In genomic region chr5:137974724-137975123, GRCm38 (mm10) we compare ENCODE assay signal across 51 mouse cellular contexts. TPM values are rescaled to one million over a fixed set of nuclear protein-coding genes. Genes with fewer than 3 reads are reported as not detected.
"Had no signal": no experiment of that assay in that cellular context is flagged by ENCODE, and none has a peak within 500 bp of the region (broad histone marks: within the 10 kb centered on the region; RNA-seq: fewer than 3 reads in every experiment).

No protein-coding gene starts in this region.

- H3K4me3 ChIP-seq: heart, adult 2 months; heart, embryonic 10.5 days; heart, embryonic 12.5 days; heart, embryonic 13.5 days; heart, embryonic 15.5 days; hindbrain, embryonic 10.5 days; hindbrain, embryonic 12.5 days; hindbrain, embryonic 13.5 days; hindbrain, embryonic 15.5 days; intestine, embryonic 15.5 days; kidney, embryonic 15.5 days; layer of hippocampus, adult 2 months had no signal

- H3K4me2 ChIP-seq: heart, embryonic 11.5 days; heart, embryonic 12.5 days; heart, embryonic 13.5 days; heart, embryonic 15.5 days; hindbrain, embryonic 12.5 days; hindbrain, embryonic 13.5 days; hindbrain, embryonic 14.5 days; hindbrain, embryonic 15.5 days; intestine, embryonic 15.5 days; kidney, embryonic 15.5 days had no signal

- H3K27ac ChIP-seq: heart, adult 2 months; heart, embryonic 10.5 days; heart, embryonic 13.5 days; heart, embryonic 15.5 days; hindbrain, embryonic 10.5 days; hindbrain, embryonic 12.5 days; hindbrain, embryonic 13.5 days; hindbrain, embryonic 14.5 days; hindbrain, embryonic 15.5 days; hindbrain, postnatal 0 days; intestine, embryonic 15.5 days; kidney, embryonic 15.5 days; kidney, postnatal 0 days; layer of hippocampus, adult 2 months had no signal

- H3K9me3 ChIP-seq: heart, embryonic 10.5 days; heart, embryonic 12.5 days; heart, embryonic 13.5 days; heart, embryonic 15.5 days; hindbrain, embryonic 10.5 days; hindbrain, embryonic 12.5 days; hindbrain, embryonic 13.5 days; hindbrain, embryonic 15.5 days; intestine, embryonic 15.5 days; kidney, embryonic 15.5 days had no signal

- H3K27me3 ChIP-seq: heart, embryonic 15.5 days; hindbrain, embryonic 12.5 days; hindbrain, embryonic 13.5 days; hindbrain, embryonic 15.5 days; intestine, embryonic 15.5 days; kidney, embryonic 15.5 days had no signal

- ATAC-seq: hindbrain, embryonic 16.5 days; hindbrain, postnatal 0 days; inflammation-experienced regulatory T-cells, adult 6 months; intestine, embryonic 15.5 days; intestine, embryonic 16.5 days; intestine, postnatal 0 days had no signal

- DNase-seq: heart, adult 2 months; heart, postnatal 10 days; heart, postnatal 14 days; heart, postnatal 36 days; heart, postnatal 4 days; kidney, adult 11 months; kidney, adult 18-20 months; kidney, adult 2 months; kidney, adult 8-10 months; kidney, adult 9 months; kidney, postnatal 10 days; kidney, postnatal 14 days; kidney, postnatal 25 days; kidney, postnatal 36 days; kidney, postnatal 4 days; layer of hippocampus, adult 9-11 months had no signal

- H3K36me3 ChIP-seq: heart, embryonic 10.5 days; heart, embryonic 12.5 days; heart, embryonic 13.5 days; heart, embryonic 15.5 days; hindbrain, embryonic 10.5 days; hindbrain, embryonic 12.5 days; hindbrain, embryonic 13.5 days; hindbrain, embryonic 15.5 days; intestine, embryonic 15.5 days; kidney, embryonic 15.5 days had no signal

- H3K4me1 ChIP-seq: heart, embryonic 10.5 days; heart, embryonic 12.5 days; heart, embryonic 13.5 days; heart, embryonic 15.5 days; hindbrain, embryonic 10.5 days; hindbrain, embryonic 12.5 days; hindbrain, embryonic 13.5 days; hindbrain, embryonic 15.5 days; intestine, embryonic 15.5 days; kidney, embryonic 15.5 days had no signal

- H3K9ac ChIP-seq: heart, embryonic 12.5 days; heart, embryonic 13.5 days; heart, embryonic 15.5 days; hindbrain, embryonic 12.5 days; hindbrain, embryonic 13.5 days; hindbrain, embryonic 14.5 days; hindbrain, embryonic 15.5 days; intestine, embryonic 15.5 days; kidney, embryonic 15.5 days had no signal

RNA-seq across cellular contexts. Expression of gene Azgp1, which starts 6.6 kb away (rescaled TPM):
- total RNA-seq: heart, adult 2 months; heart, adult 8-10 months; heart, postnatal 10 days; heart, postnatal 14 days; heart, postnatal 25 days; heart, postnatal 36 days; heart, postnatal 4 days; hematopoietic stem cell, adult 5-6 weeks; hindbrain, postnatal 0 days; layer of hippocampus, adult 18-20 months; layer of hippocampus, adult 2 months; layer of hippocampus, adult 8-10 months; layer of hippocampus, postnatal 10 days; layer of hippocampus, postnatal 14 days; layer of hippocampus, postnatal 25 days had no signal
- polyA plus RNA-seq: heart, adult 2 months; heart, embryonic 10.5 days; heart, embryonic 11.5 days; heart, embryonic 12.5 days; heart, embryonic 13.5 days; heart, embryonic 14.5 days; heart, embryonic 16.5 days; hindbrain, embryonic 10.5 days; hindbrain, embryonic 11.5 days; hindbrain, embryonic 12.5 days; hindbrain, embryonic 13.5 days; hindbrain, embryonic 14.5 days; hindbrain, embryonic 15.5 days; hindbrain, embryonic 16.5 days; hindbrain, postnatal 0 days; inflammation-experienced regulatory T-cells, adult 6 months; intestine, embryonic 14.5 days; intestine, postnatal 0 days; kidney, embryonic 14.5 days; kidney, embryonic 15.5 days; kidney, embryonic 16.5 days had no signal

RNA-seq across cellular contexts. Expression of gene Gjc3, which starts 11.8 kb away (rescaled TPM):
- total RNA-seq: hematopoietic stem cell, adult 5-6 weeks had no signal
- polyA plus RNA-seq: heart, embryonic 10.5 days; heart, embryonic 11.5 days; heart, embryonic 15.5 days; inflammation-experienced regulatory T-cells, adult 6 months; kidney, embryonic 14.5 days; kidney, embryonic 15.5 days had no signal

RNA-seq across cellular contexts. Expression of gene Smok3a, which starts 46.3 kb away (rescaled TPM):
- total RNA-seq: heart, adult 2 months; heart, adult 8-10 months; heart, postnatal 10 days; heart, postnatal 14 days; heart, postnatal 25 days; heart, postnatal 36 days; heart, postnatal 4 days; hematopoietic stem cell, adult 5-6 weeks; hindbrain, postnatal 0 days; layer of hippocampus, adult 18-20 months; layer of hippocampus, adult 2 months; layer of hippocampus, adult 8-10 months; layer of hippocampus, postnatal 10 days; layer of hippocampus, postnatal 14 days; layer of hippocampus, postnatal 25 days had no signal
- polyA plus RNA-seq: heart, adult 2 months; heart, embryonic 10.5 days; heart, embryonic 11.5 days; heart, embryonic 12.5 days; heart, embryonic 13.5 days; heart, embryonic 14.5 days; heart, embryonic 15.5 days; heart, embryonic 16.5 days; heart, postnatal 0 days; hindbrain, embryonic 10.5 days; hindbrain, embryonic 11.5 days; hindbrain, embryonic 12.5 days; hindbrain, embryonic 13.5 days; hindbrain, embryonic 14.5 days; hindbrain, embryonic 15.5 days; hindbrain, embryonic 16.5 days; hindbrain, postnatal 0 days; inflammation-experienced regulatory T-cells, adult 6 months; intestine, embryonic 14.5 days; intestine, embryonic 15.5 days; intestine, embryonic 16.5 days; intestine, postnatal 0 days; kidney, adult 2 months; kidney, embryonic 14.5 days; kidney, embryonic 15.5 days; kidney, embryonic 16.5 days; kidney, postnatal 0 days; large intestine, adult 2 months had no signal

RNA-seq across cellular contexts. Expression of gene Smok3b, which starts 46.5 kb away (rescaled TPM):
- total RNA-seq: heart, adult 2 months; heart, adult 8-10 months; heart, postnatal 10 days; heart, postnatal 14 days; heart, postnatal 25 days; heart, postnatal 36 days; heart, postnatal 4 days; hematopoietic stem cell, adult 5-6 weeks; hindbrain, postnatal 0 days; layer of hippocampus, adult 18-20 months; layer of hippocampus, adult 2 months; layer of hippocampus, adult 8-10 months; layer of hippocampus, postnatal 10 days; layer of hippocampus, postnatal 14 days; layer of hippocampus, postnatal 25 days had no signal
- polyA plus RNA-seq: heart, adult 2 months; heart, embryonic 10.5 days; heart, embryonic 11.5 days; heart, embryonic 12.5 days; heart, embryonic 13.5 days; heart, embryonic 14.5 days; heart, embryonic 15.5 days; heart, embryonic 16.5 days; heart, postnatal 0 days; hindbrain, embryonic 10.5 days; hindbrain, embryonic 11.5 days; hindbrain, embryonic 12.5 days; hindbrain, embryonic 13.5 days; hindbrain, embryonic 14.5 days; hindbrain, embryonic 15.5 days; hindbrain, embryonic 16.5 days; hindbrain, postnatal 0 days; inflammation-experienced regulatory T-cells, adult 6 months; intestine, embryonic 14.5 days; intestine, embryonic 15.5 days; intestine, embryonic 16.5 days; intestine, postnatal 0 days; kidney, adult 2 months; kidney, embryonic 14.5 days; kidney, embryonic 15.5 days; kidney, embryonic 16.5 days; kidney, postnatal 0 days; large intestine, adult 2 months had no signal

RNA-seq across cellular contexts. Expression of gene Cyp3a13, which starts 53.3 kb away (rescaled TPM):
- total RNA-seq: hematopoietic stem cell, adult 5-6 weeks; layer of hippocampus, postnatal 10 days had no signal
- polyA plus RNA-seq: heart, embryonic 13.5 days; heart, embryonic 14.5 days; heart, embryonic 15.5 days; hindbrain, embryonic 10.5 days; hindbrain, embryonic 11.5 days; hindbrain, embryonic 12.5 days; hindbrain, embryonic 13.5 days; hindbrain, embryonic 14.5 days; hindbrain, embryonic 15.5 days; hindbrain, embryonic 16.5 days; inflammation-experienced regulatory T-cells, adult 6 months; kidney, embryonic 14.5 days had no signal
